Mouse (Mus musculus) ES-E14 (cell line): ENCODE measurements around the gene Oasl2.

Experiments used
- MAFK ChIP-seq: IDR thresholded peaks from 2 replicates; pipeline ENCODE4 v1.6.1; 2014; ENCODE audit warnings: mild to moderate bottlenecking, low read depth, low read length, inconsistent platforms; ENCODE audit not compliant: insufficient read depth
- ZC3H11A ChIP-seq: IDR thresholded peaks from 2 replicates; pipeline ENCODE4 v1.6.1; 2012; ENCODE audit warnings: low read depth, mild to moderate bottlenecking, inconsistent platforms, low read length, borderline replicate concordance
- ZNF384 ChIP-seq: IDR thresholded peaks from 2 replicates; pipeline ENCODE4 v1.6.1; 2012; ENCODE audit warnings: low read depth, low read length, inconsistent platforms

DNA sequence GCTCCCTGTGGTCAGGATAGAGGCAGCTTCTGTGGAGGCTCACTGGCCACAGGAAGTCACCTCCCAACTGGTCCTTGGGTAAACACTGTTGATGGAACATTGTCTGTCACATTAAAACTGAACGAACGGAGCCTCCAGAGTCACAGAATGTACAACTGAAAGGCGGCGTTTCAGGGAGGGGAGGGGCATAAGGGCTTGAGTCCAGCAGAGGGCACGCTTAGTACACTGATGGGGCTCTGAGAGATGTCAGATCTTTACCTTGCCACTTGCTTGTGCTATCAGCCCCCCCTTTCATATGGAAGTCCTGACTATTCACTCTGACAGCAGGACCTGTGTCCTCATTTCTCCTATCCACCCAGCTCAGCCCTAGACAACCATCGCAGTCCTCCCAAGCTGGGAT is 20.9 kb upstream of the Oasl2 start:
- TF ChIP-seq ZC3H11A = no peak
- TF ChIP-seq MAFK = no peak
- TF ChIP-seq ZNF384 = no peak
